Mouse (Mus musculus) MEL (cell line): Measurements from ENCODE around the gene Sept12. TPM values are rescaled to one million over a fixed set of nuclear protein-coding genes. Genes with fewer than 3 reads are reported as not detected.

ENCODE experiments used
- DNase-seq: peaks from one replicate; pipeline ENCODE4 v3.0.0; 2011; ENCODE audit warnings: low read depth, low spot score
- H3K27ac ChIP-seq: 2 replicates; pipeline ENCODE4 v1.5.1; 2012; ENCODE audit warnings: low read depth, mild to moderate bottlenecking, control low read depth, low read length, moderate library complexity; ENCODE audit not compliant: control insufficient read depth
- H3K27me3 ChIP-seq, 2 experiments: fragments of 150-350 bp in 1 of 2; sonication (generic) in 1 of 2; 2 replicates each; pipeline ENCODE4 v1.6.1; 2012; ENCODE audit warnings: low read length in 2 of 2, mild to moderate bottlenecking in 2 of 2, improper control_type of control experiment in 1 of 2, moderate library complexity in 1 of 2; ENCODE audit not compliant: insufficient read depth in 2 of 2, control insufficient read depth in 1 of 2
- H3K36me3 ChIP-seq, 2 experiments: 2 replicates each; pipeline ENCODE4 v1.6.1; 2012 to 2014; ENCODE audit warnings: low read length in 2 of 2, improper control_type of control experiment in 1 of 2, inconsistent platforms in 1 of 2, mild to moderate bottlenecking in 1 of 2; ENCODE audit not compliant: insufficient read depth in 2 of 2, control insufficient read depth in 1 of 2
- H3K4me1 ChIP-seq, 2 experiments: fragments of 150-350 bp in 1 of 2; sonication (generic) in 1 of 2; 2 replicates each; pipeline ENCODE4 v1.6.1; 2012; ENCODE audit warnings: low read length in 2 of 2, improper control_type of control experiment in 1 of 2, mild to moderate bottlenecking in 1 of 2; ENCODE audit not compliant: insufficient read depth in 2 of 2, control insufficient read depth in 1 of 2
- H3K4me3 ChIP-seq, 2 experiments: fragments of 150-350 bp in 1 of 2; sonication (generic) in 1 of 2; 2 replicates each; pipeline ENCODE4 v1.5.1; 2012; ENCODE audit warnings: low read depth in 2 of 2, low read length in 2 of 2, mild to moderate bottlenecking in 2 of 2, moderate library complexity in 2 of 2, control low read depth in 1 of 2, improper control_type of control experiment in 1 of 2; ENCODE audit not compliant: control insufficient read depth in 1 of 2, insufficient read depth in 1 of 2
- H3K79me2 ChIP-seq: 2 replicates; pipeline ENCODE4 v1.6.1; 2012; ENCODE audit warnings: mild to moderate bottlenecking, low read length, moderate library complexity; ENCODE audit not compliant: control insufficient read depth, poor library complexity, insufficient read depth
- H3K9ac ChIP-seq: 2 replicates; pipeline ENCODE4 v1.6.1; 2012; ENCODE audit warnings: low read depth, mild to moderate bottlenecking, control low read depth, low read length, moderate library complexity; ENCODE audit not compliant: control insufficient read depth, poor library complexity, severe bottlenecking
- H3K9me3 ChIP-seq: fragments of 150-350 bp; sonication (generic); replicated peaks from 2 replicates; pipeline ENCODE4 v1.6.1; 2012; ENCODE audit warnings: mild to moderate bottlenecking, low read length, improper control_type of control experiment, moderate library complexity; ENCODE audit not compliant: insufficient read depth
- BHLHE40 ChIP-seq: IDR thresholded peaks from 2 replicates; pipeline ENCODE4 v1.6.1; 2012; ENCODE audit warnings: low read depth, mild to moderate bottlenecking, inconsistent platforms, low read length, improper control_type of control experiment, borderline replicate concordance
- CHD1 ChIP-seq: IDR thresholded peaks from 2 replicates; pipeline ENCODE4 v1.6.1; 2012; ENCODE audit warnings: low read depth, mild to moderate bottlenecking, inconsistent platforms, low read length, improper control_type of control experiment
- CTCF ChIP-seq, 3 experiments: IDR thresholded peaks in 2 of 3; conservative IDR thresholded peaks in 1 of 3; 2 replicates each; pipeline ENCODE4 v1.5.1; 2011 to 2012; ENCODE audit warnings: low read length in 3 of 3, low read depth in 2 of 3, mild to moderate bottlenecking in 2 of 3, improper control_type of control experiment in 1 of 3, inconsistent platforms in 1 of 3, mixed read lengths in 1 of 3, moderate library complexity in 1 of 3; ENCODE audit not compliant: control insufficient read depth in 1 of 3, insufficient read depth in 1 of 3, poor library complexity in 1 of 3, severe bottlenecking in 1 of 3
- ELF1 ChIP-seq: IDR thresholded peaks from 2 replicates; pipeline ENCODE4 v1.6.1; 2014; ENCODE audit warnings: low read depth, mild to moderate bottlenecking, inconsistent platforms, low read length, improper control_type of control experiment, moderate library complexity
- EP300 ChIP-seq, 2 experiments: IDR thresholded peaks; 2 replicates each; pipeline ENCODE4 v1.6.1; 2011; ENCODE audit warnings: improper control_type of control experiment in 2 of 2, low read length in 2 of 2, low read depth in 1 of 2, mild to moderate bottlenecking in 1 of 2
- ETS1 ChIP-seq: IDR thresholded peaks from 2 replicates; pipeline ENCODE4 v1.6.1; 2012; ENCODE audit warnings: low read depth, mild to moderate bottlenecking, inconsistent platforms, low read length, improper control_type of control experiment, moderate library complexity
- GABPA ChIP-seq: IDR thresholded peaks from 2 replicates; pipeline ENCODE4 v1.6.1; 2012; ENCODE audit warnings: low read depth, mild to moderate bottlenecking, inconsistent platforms, low read length, improper control_type of control experiment, moderate library complexity
- GATA1 ChIP-seq: IDR thresholded peaks from 2 replicates; pipeline ENCODE4 v1.6.1; 2011; ENCODE audit warnings: low read depth, low read length, improper control_type of control experiment
- HCFC1 ChIP-seq: IDR thresholded peaks from 2 replicates; pipeline ENCODE4 v1.6.1; 2012; ENCODE audit warnings: low read depth, mild to moderate bottlenecking, inconsistent platforms, low read length, improper control_type of control experiment, moderate library complexity
- JUND ChIP-seq: IDR thresholded peaks from 2 replicates; pipeline ENCODE4 v1.6.1; 2011; ENCODE audit warnings: low read depth, mild to moderate bottlenecking, improper control_type of control experiment, low read length
- KAT2A ChIP-seq: conservative IDR thresholded peaks from 2 replicates; pipeline ENCODE4 v1.6.1; 2012; ENCODE audit warnings: low read depth, low read length, improper control_type of control experiment, inconsistent platforms
- MAZ ChIP-seq: IDR thresholded peaks from 2 replicates; pipeline ENCODE4 v1.6.1; 2012; ENCODE audit warnings: low read depth, mild to moderate bottlenecking, inconsistent platforms, low read length, improper control_type of control experiment
- MEF2A ChIP-seq: IDR thresholded peaks from 2 replicates; pipeline ENCODE4 v1.6.1; 2014; ENCODE audit warnings: low read depth, mild to moderate bottlenecking, inconsistent platforms, low read length, improper control_type of control experiment; ENCODE audit not compliant: poor library complexity, insufficient replicate concordance, severe bottlenecking; ENCODE audit errors: extremely low read depth
- MXI1 ChIP-seq: IDR thresholded peaks from 2 replicates; pipeline ENCODE4 v1.6.1; 2011; ENCODE audit warnings: mild to moderate bottlenecking, low read depth, low read length, improper control_type of control experiment
- RAD21 ChIP-seq: IDR thresholded peaks from 2 replicates; pipeline ENCODE4 v1.6.1; 2011; ENCODE audit warnings: mild to moderate bottlenecking, low read depth, low read length, improper control_type of control experiment
- TBP ChIP-seq: IDR thresholded peaks from 2 replicates; pipeline ENCODE4 v1.8.0; 2011; ENCODE audit warnings: low read depth, low read length, improper control_type of control experiment
- TCF12 ChIP-seq: IDR thresholded peaks from 2 replicates; pipeline ENCODE4 v1.6.1; 2014; ENCODE audit warnings: low read depth, mild to moderate bottlenecking, inconsistent platforms, low read length, improper control_type of control experiment, moderate library complexity
- UBTF ChIP-seq: IDR thresholded peaks from 2 replicates; pipeline ENCODE4 v1.6.1; 2012; ENCODE audit warnings: low read depth, mild to moderate bottlenecking, inconsistent platforms, low read length, improper control_type of control experiment, moderate library complexity, borderline replicate concordance; ENCODE audit not compliant: insufficient read depth
- USF1 ChIP-seq: IDR thresholded peaks from 2 replicates; pipeline ENCODE4 v1.6.1; 2014; ENCODE audit warnings: low read depth, mild to moderate bottlenecking, inconsistent platforms, low read length, improper control_type of control experiment, moderate library complexity
- USF2 ChIP-seq, 2 experiments: IDR thresholded peaks; 2 replicates each; pipeline ENCODE4 v1.6.1; 2011 to 2012; ENCODE audit warnings: improper control_type of control experiment in 2 of 2, low read length in 2 of 2, borderline replicate concordance in 1 of 2, inconsistent platforms in 1 of 2, low read depth in 1 of 2, mild to moderate bottlenecking in 1 of 2; ENCODE audit not compliant: insufficient read depth in 1 of 2
- ZC3H11A ChIP-seq: IDR thresholded peaks from 2 replicates; pipeline ENCODE4 v1.6.1; 2012; ENCODE audit warnings: low read depth, mild to moderate bottlenecking, inconsistent platforms, low read length, improper control_type of control experiment
- ZKSCAN1 ChIP-seq: IDR thresholded peaks from 2 replicates; pipeline ENCODE4 v1.6.1; 2012; ENCODE audit warnings: low read depth, mild to moderate bottlenecking, inconsistent platforms, low read length, improper control_type of control experiment, moderate library complexity
- ZMIZ1 ChIP-seq: IDR thresholded peaks from 2 replicates; pipeline ENCODE4 v1.6.1; 2012; ENCODE audit warnings: low read depth, mild to moderate bottlenecking, inconsistent platforms, low read length, improper control_type of control experiment, moderate library complexity
- ZNF384 ChIP-seq: IDR thresholded peaks from 2 replicates; pipeline ENCODE4 v1.6.1; 2012; ENCODE audit warnings: low read depth, mild to moderate bottlenecking, inconsistent platforms, low read length, improper control_type of control experiment
- polyA plus RNA-seq, 2 experiments: library from polyadenylated mRNA; stranded (reverse) in 1 of 2; unstranded in 1 of 2; fragments of >175 nt in 1 of 2; fragments of >200 nt in 1 of 2; gene quantifications; 2 replicates each; pipeline versions ENCODE4 v1.2.1 to v1.2.4; 2012; ENCODE audit warnings: low replicate concordance in 2 of 2, low read depth in 1 of 2; ENCODE audit not compliant: insufficient read length in 2 of 2, insufficient read depth in 1 of 2, missing spikeins in 1 of 2
- total RNA-seq: library from RNA; depleted of rRNA; stranded (reverse); fragments of 300-350 nt; gene quantifications from 2 replicates; pipeline ENCODE4 v1.2.3, GENCODE M21; 2012

Sept12 gene
- total and polyA plus RNA-seq, 3 experiments, result 0.07 TPM; not detected in 2

DNA sequence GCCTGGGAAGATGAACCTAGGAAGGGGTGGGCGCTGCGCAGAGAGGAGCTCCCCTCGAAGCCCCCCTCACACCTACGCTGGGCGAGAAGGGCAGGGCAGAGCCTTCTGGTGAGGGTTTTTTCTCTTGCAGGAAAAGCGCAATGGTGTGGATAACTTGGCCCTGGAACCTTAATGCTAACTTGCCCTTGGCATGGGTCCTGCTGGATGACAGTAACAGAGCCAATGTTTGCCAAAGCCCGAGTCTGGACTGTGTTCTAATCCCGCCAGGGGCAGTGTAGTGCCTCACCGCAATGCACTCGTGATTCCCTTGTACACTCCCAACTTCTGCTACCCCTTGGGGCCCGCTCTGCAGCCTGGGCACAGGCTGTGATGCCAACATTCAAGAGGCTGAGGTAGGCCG, 10.4 kb upstream of the Sept12 start:
- no peak for DNase-seq
- H3K36me3 ChIP-seq, result peaks cover 0 to 6% of the 10 kb centered on the region in 2 experiments; a peak in 2 of 4 replicates
- H3K27me3 ChIP-seq, result no peaks in the 10 kb centered on the region
- H3K79me2 ChIP-seq, result no peaks in the 10 kb centered on the region
- peaks cover 0 to 15% of the 10 kb centered on the region in 2 experiments; a peak in 2 of 4 replicates for H3K4me1 ChIP-seq
- H3K9me3 ChIP-seq, result no peaks in the 10 kb centered on the region
- H3K9ac ChIP-seq, result no peak overlapping the region
- TF ChIP-seq UBTF, result no peak
- no peak for TF ChIP-seq MAZ
- no peak for TF ChIP-seq ZC3H11A
- no peak for TF ChIP-seq ELF1
- TF ChIP-seq ETS1, result no peak
- no peak for TF ChIP-seq BHLHE40
- no peak for TF ChIP-seq MEF2A
- TF ChIP-seq KAT2A, result no peak
- no peak for TF ChIP-seq ZNF384
- no peak for TF ChIP-seq TCF12
- no peak for TF ChIP-seq JUND
- TF ChIP-seq MXI1, result no peak
- TF ChIP-seq CTCF (IDR thresholded peaks at IDR 0.05 in 2 of 3, conservative IDR thresholded peaks at IDR 0.05 in 1 of 3; ENCODE audit: control insufficient read depth in 1 of 3, insufficient read depth in 1 of 3, low read depth in 2 of 3, low read length in 3 of 3, poor library complexity in 1 of 3, severe bottlenecking in 1 of 3), result no peak
- no peak for TF ChIP-seq ZMIZ1
- TF ChIP-seq GABPA, result no peak
- TF ChIP-seq TBP, result no peak
- no peak for TF ChIP-seq CHD1
- TF ChIP-seq USF2 (IDR thresholded peaks at IDR 0.05; ENCODE audit: borderline replicate concordance in 1 of 2, insufficient read depth in 1 of 2, low read depth in 1 of 2, low read length in 2 of 2), result no peak
- TF ChIP-seq EP300 (IDR thresholded peaks at IDR 0.05; ENCODE audit: low read depth in 1 of 2, low read length in 2 of 2), result no peak
- TF ChIP-seq GATA1, result no peak
- H3K4me3 ChIP-seq, result no peak overlapping the region
- no peak overlapping the region for H3K27ac ChIP-seq

DNA sequence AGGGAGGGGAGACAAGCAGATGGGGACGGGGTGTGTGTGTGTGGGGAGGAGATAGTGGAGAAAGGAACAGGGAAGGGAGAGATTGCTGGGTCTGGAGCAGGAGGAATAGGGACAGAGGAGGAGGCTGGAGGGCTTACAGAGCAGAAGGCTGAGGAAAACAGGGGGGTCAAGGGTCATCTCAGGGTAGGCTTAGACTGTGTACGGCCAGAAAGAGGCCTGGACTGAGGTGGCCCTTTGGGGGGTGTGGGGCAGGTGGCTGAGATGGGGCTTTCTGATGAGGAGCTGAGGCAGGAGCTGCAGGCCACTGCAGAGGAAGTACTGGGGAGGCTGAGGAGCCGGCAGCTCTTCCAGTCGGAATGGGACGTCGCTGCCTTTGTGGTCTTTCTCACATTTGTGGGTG, 9.8 kb upstream of the Sept12 start:
- Histone ChIP-seq H3K36me3 (peaks cover 0 to 9% of the 10 kb centered on the region in 2 experiments; a peak in 2 of 4 replicates), H3K79me2 (no peaks in the 10 kb centered on the region), H3K9ac (no peak overlapping the region), H3K9me3 (no peaks in the 10 kb centered on the region), H3K4me1 (peaks cover 0 to 14% of the 10 kb centered on the region in 2 experiments; a peak in 2 of 4 replicates), H3K27me3 (no peaks in the 10 kb centered on the region), H3K27ac (no peak overlapping the region), H3K4me3 (no peak overlapping the region)
- TF ChIP-seq USF1 (no peak), ZKSCAN1 (no peak), HCFC1 (no peak), GATA1 (no peak), RAD21 (no peak), ZMIZ1 (no peak), MEF2A (no peak)
- no peak for DNase-seq
